Mouse (Mus musculus) lung, postnatal 0 days (tissue): ENCODE results near the gene Mob3a. TPM values are rescaled to one million over a fixed set of nuclear protein-coding genes. Genes with fewer than 3 reads are reported as not detected.

Experiments used
- ATAC-seq: fragments of 200-750 bp; cut with Nextera tagmentation; 2 replicates; pipeline ENCODE4 v1.8.0; 2017; ENCODE audit warnings: moderate library complexity
- DNase-seq: peaks from one replicate; pipeline ENCODE4 v3.0.0-alpha.2; 2016; ENCODE audit warnings: low spot score
- H3K27ac ChIP-seq: fragments of 300-500 bp; sonication (generic); 2 replicates; pipeline ENCODE4 v1.5.1; 2014; ENCODE audit warnings: antibody characterized with exemption, mild to moderate bottlenecking, low read length, mixed read lengths
- H3K27me3 ChIP-seq: fragments of 300-500 bp; sonication (generic); replicated peaks from 2 replicates; pipeline ENCODE4 v1.6.1; 2014; ENCODE audit warnings: low read length, mixed read lengths; ENCODE audit not compliant: insufficient read depth
- H3K36me3 ChIP-seq: fragments of 300-500 bp; sonication (generic); 2 replicates; pipeline ENCODE4 v1.6.1; 2014; ENCODE audit warnings: low read length, mixed read lengths; ENCODE audit not compliant: insufficient read depth
- H3K4me1 ChIP-seq: fragments of 300-500 bp; sonication (generic); 2 replicates; pipeline ENCODE4 v1.6.1; 2014; ENCODE audit warnings: antibody characterized with exemption, low read depth, low read length, mixed read lengths; ENCODE audit not compliant: insufficient read depth
- H3K4me2 ChIP-seq: fragments of 300-500 bp; sonication (generic); replicated peaks from 2 replicates; pipeline ENCODE4 v1.6.1; 2014; ENCODE audit warnings: low read depth, mild to moderate bottlenecking, low read length, moderate library complexity, mixed read lengths
- H3K4me3 ChIP-seq: fragments of 300-500 bp; sonication (generic); 2 replicates; pipeline ENCODE4 v1.5.1; 2014; ENCODE audit warnings: low read depth, low read length
- H3K9ac ChIP-seq: fragments of 300-500 bp; sonication (generic); replicated peaks from 2 replicates; pipeline ENCODE4 v1.6.1; 2014; ENCODE audit warnings: low read depth, mild to moderate bottlenecking
- H3K9me3 ChIP-seq: fragments of 300-500 bp; sonication (generic); 2 replicates; pipeline ENCODE4 v1.6.1; 2016; ENCODE audit warnings: low read length, mixed read lengths
- CTCF ChIP-seq: IDR thresholded peaks from 2 replicates; pipeline ENCODE4 v1.5.1; 2016; ENCODE audit warnings: antibody characterized with exemption, mild to moderate bottlenecking
- EP300 ChIP-seq: IDR thresholded peaks from 2 replicates; pipeline ENCODE4 v1.6.1; 2016; ENCODE audit warnings: antibody characterized with exemption, mild to moderate bottlenecking, control low read depth
- WGBS: fragments of 180-500 bp; shearing (Covaris S2); extraction: QIAGEN DNeasy Blood & Tissue Kit; methylation state at CpG from one replicate; pipeline ENCODE4 v1.1.7; 2014; 5-methylcytosine and 5-hydroxymethylcytosine counted together
- polyA plus RNA-seq: library from polyadenylated mRNA; unstranded; fragments of >200 nt; fragmentation: Nextera tagmentation; extraction: Ambion mirVana; gene quantifications from 2 replicates; pipeline ENCODE4 v1.2.1, GENCODE M21; 2015

Mob3a gene
- polyA plus RNA-seq, 1 experiment from 2014 or later: 32.6 TPM

DNA sequence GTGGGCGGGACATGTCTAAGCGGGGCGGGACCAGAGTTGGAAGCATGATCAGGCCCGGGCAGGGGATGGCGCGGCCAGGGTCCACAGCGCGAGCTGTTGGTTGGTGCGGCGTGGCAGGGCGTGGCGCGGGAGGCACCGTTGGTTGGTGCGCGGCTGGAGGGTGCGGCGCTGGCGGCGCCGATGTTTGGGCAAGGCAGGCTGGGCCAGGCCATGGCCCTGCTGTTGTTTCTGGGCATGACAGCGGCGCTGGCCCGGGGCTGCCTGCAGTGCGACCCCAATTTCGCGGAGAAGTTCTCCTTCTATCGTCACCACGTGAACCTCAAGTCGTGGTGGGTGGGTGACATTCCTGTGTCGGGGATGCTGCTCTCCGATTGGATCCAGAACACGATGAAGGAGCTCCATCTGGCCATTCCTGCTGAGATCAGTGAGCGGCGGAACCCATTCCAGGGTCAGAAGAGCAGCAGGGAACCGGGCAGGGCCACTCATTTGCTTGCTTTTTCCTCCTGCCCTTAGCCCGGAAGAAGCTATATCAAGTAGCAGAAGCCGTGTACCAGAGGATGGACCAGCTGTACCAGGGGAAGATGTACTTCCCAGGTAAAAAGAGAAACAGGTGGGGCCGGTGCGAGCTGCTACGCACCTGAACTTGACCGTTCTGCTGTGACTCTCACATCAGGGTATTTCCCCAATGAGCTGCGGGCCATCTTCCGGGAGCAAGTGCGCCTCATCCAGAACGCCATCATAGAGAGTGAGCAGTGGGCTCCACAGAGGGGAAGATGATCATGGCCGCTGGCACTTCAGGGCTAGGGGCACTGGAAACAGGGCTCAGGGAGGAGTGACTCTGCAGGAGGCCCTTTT is 986 bp upstream of the Mob3a start:
- Histone ChIP-seq H3K9me3 (no peaks in the 10 kb centered on the region), H3K4me3 (peak overlapping the region; percentile 43), H3K36me3 (peaks cover 6% of the 10 kb centered on the region), H3K4me1 (peaks cover 15% of the 10 kb centered on the region), H3K4me2 (peak overlapping the region; percentile 64), H3K9ac (peak overlapping the region; percentile 33), H3K27me3 (no peaks in the 10 kb centered on the region), H3K27ac (peak overlapping the region; percentile 89)
- DNase-seq (peak; percentile 98), ATAC-seq (peak; percentile 87)
- TF ChIP-seq EP300: no peak
- peak; percentile 29 for TF ChIP-seq CTCF
- WGBS: 2% methylated on average over 47 of the region's 47 CpGs

DNA sequence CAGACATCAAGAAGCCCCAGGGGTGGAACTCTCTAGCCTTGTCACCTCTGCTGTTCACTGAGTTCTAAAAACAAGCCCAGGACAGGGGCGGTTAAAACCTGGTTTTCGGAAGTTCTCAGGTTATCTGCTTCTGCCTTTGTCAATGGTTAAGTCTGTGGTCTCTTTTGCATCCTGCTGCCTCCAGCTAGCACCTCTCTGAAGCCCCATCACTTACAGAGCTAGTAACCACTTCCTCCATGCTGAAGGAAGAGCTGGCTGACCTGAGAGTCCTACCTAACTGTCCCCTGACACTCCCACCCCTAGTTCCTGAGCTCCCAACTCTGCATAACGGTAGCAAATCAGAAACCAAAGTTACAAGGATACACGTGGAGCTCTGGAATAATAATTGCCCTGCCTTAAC is 1.0 kb downstream of the Mob3a start:
- no peak for TF ChIP-seq EP300
- no peak for TF ChIP-seq CTCF
- Histone ChIP-seq H3K9me3 (no peaks in the 10 kb centered on the region), H3K4me1 (peaks cover 24% of the 10 kb centered on the region), H3K27me3 (no peaks in the 10 kb centered on the region), H3K9ac (peak overlapping the region; percentile 46; the same call in 1 of the 2 replicates), H3K27ac (peak overlapping the region; percentile 88; the same call in 1 of the 2 replicates), H3K4me2 (peak overlapping the region; percentile 61), H3K36me3 (no peaks in the 10 kb centered on the region), H3K4me3 (peak overlapping the region; percentile 59)
- WGBS: 33% methylated on average over 4 of the region's 4 CpGs
- ATAC-seq: no peak
- DNase-seq: no peak

DNA sequence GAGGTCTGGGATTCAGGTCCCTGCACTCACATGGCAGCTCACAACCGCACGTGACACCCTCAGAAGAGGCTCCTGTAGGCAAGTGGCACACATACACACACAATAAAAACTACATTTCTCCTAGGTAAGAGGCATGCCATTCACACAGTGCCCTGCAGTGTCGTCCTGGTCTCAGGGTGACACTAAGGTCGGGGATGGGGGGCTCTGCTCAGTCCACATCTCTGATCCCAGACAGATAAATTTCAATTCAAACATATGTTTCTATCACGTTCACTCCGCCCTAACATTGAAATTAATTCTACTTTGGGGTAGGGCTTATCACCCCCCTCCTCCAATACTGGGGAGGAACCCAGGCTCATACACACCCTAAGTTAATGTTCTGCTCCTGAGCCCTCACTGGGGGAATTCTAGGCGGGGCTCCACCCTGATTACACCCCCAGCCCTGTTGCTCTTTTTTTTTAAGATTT is 1.7 kb downstream of the Mob3a start:
- Histone ChIP-seq H3K27ac (no peak overlapping the region), H3K36me3 (no peaks in the 10 kb centered on the region), H3K4me3 (no peak overlapping the region), H3K27me3 (no peaks in the 10 kb centered on the region), H3K4me1 (peaks cover 25% of the 10 kb centered on the region), H3K9me3 (no peaks in the 10 kb centered on the region), H3K4me2 (no peak overlapping the region), H3K9ac (no peak overlapping the region)
- TF ChIP-seq EP300 (no peak), CTCF (no peak)
- 84% methylated on average over 7 of the region's 7 CpGs for WGBS
- DNase-seq (no peak), ATAC-seq (no peak)

DNA sequence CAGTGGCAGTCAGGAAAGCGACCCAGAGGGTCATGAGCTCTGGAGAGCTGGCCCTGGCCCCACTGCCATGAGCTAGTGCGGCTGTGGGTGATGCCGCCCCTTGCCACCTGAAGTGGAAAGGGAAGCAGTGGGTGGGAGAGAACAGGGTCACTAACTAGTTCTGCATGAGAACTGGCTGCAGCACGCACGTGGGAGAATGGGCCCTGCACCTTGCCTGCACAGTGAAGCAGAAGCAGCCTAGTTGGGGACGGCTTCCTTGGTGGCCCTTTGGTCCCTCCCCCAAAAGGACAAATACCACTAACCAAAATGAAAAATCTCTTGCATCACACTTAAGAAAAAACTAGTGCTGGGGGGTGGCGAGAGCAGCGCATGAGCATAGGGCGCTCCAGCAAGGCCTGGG is 3.2 kb downstream of the Mob3a start:
- H3K36me3 ChIP-seq: no peaks in the 10 kb centered on the region
- 88% methylated on average over 9 of the region's 9 CpGs for WGBS
- no peak for DNase-seq
- H3K4me1 ChIP-seq: peaks cover 30% of the 10 kb centered on the region
- TF ChIP-seq CTCF: no peak
- no peak for TF ChIP-seq EP300
- H3K9ac ChIP-seq: no peak overlapping the region
- H3K4me2 ChIP-seq: no peak overlapping the region
- no peak overlapping the region for H3K27ac ChIP-seq
- no peaks in the 10 kb centered on the region for H3K9me3 ChIP-seq
- no peaks in the 10 kb centered on the region for H3K27me3 ChIP-seq
- H3K4me3 ChIP-seq: no peak overlapping the region
- ATAC-seq: no peak

DNA sequence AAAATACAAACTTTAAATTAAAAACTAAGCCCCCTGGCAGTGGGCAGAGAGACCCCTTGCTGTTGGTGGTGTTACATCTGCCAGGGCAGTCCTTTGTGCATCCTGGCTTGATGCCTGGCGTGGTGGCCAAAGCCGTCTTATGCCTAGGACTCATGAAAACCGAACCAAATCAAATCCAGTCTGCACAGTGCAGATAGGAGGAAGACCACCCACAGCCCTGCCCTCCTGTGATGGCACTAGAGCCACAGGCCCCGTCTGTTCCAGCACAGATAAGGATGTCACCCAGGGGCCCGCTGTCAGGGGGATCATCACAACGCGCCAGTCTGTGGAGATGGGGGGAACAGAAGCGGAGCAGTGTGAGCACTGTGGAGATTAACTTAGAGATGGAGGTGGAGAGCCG is 4.0 kb downstream of the Mob3a start:
- no peak for TF ChIP-seq CTCF
- no peak for TF ChIP-seq EP300
- no peak overlapping the region for H3K9ac ChIP-seq
- H3K27me3 ChIP-seq: no peaks in the 10 kb centered on the region
- no peaks in the 10 kb centered on the region for H3K36me3 ChIP-seq
- DNase-seq (no peak), ATAC-seq (no peak)
- H3K27ac ChIP-seq: no peak overlapping the region
- WGBS: 87% methylated on average over 9 of the region's 9 CpGs
- peaks cover 26% of the 10 kb centered on the region for H3K4me1 ChIP-seq
- no peak overlapping the region for H3K4me2 ChIP-seq
- H3K9me3 ChIP-seq: no peaks in the 10 kb centered on the region
- H3K4me3 ChIP-seq: no peak overlapping the region

DNA sequence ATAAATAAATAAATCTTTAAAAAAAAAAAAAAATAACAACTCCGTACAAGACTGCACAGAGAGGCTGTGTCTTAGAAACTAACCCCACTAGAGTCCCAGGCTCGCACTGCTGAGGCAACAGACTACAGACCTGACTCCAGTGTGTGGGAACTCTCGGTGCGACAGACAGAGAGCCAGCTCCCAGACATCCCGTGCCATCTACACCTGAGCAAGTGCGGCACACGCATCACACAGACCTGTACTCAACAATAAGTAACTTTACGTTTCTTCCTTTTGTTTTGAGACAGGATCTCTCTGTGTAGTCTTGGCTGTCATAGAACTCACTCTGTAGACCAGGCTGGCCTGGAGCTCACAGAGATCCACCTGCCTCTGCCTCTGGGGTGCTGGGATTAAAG is 4.4 kb downstream of the Mob3a start:
- no peak overlapping the region for H3K4me2 ChIP-seq
- no peak overlapping the region for H3K4me3 ChIP-seq
- H3K27me3 ChIP-seq: no peaks in the 10 kb centered on the region
- WGBS: 84% methylated on average over 8 of the region's 8 CpGs
- ATAC-seq: no peak
- no peaks in the 10 kb centered on the region for H3K9me3 ChIP-seq
- TF ChIP-seq EP300: no peak
- no peak for TF ChIP-seq CTCF
- no peaks in the 10 kb centered on the region for H3K36me3 ChIP-seq
- no peak for DNase-seq
- H3K4me1 ChIP-seq: peaks cover 26% of the 10 kb centered on the region
- no peak overlapping the region for H3K9ac ChIP-seq
- H3K27ac ChIP-seq: no peak overlapping the region
